Mouse (Mus musculus): ENCODE results near the gene D430019H16Rik.

- TF ChIP-seq CTCF (IDR thresholded peaks at IDR 0.05; ENCODE audit: insufficient read depth, low read length) (no peak), POLR2A (IDR thresholded peaks at IDR 0.05; ENCODE audit: borderline replicate concordance, extremely low read depth, low read depth, low read length) (no peak)
Observed at GRCm38 (mm10) chr12:105541590-105542402, 88.1 kb downstream of the D430019H16Rik start.

All from lung, adult 2 months (tissue).